8 mouse cellular contexts compared by ENCODE assay signal in genomic region chr13:74808152-74808929, GRCm38 (mm10). TPM values are rescaled to one million over a fixed set of nuclear protein-coding genes. Genes with fewer than 3 reads are reported as not detected.
DNase-seq lines count a peak whose midpoint lies in the region; ATAC-seq and TF ChIP-seq lines count a peak whose summit lies in the region.

TSS of gene Cast (minus strand) at chr13:74808810.

- peak; percentile 13 for DNase-seq in G1E (ENCODE audit: low spot score)
- peak; percentile 49 for DNase-seq in fibroblast of lung, adult 2 months (ENCODE audit: low read depth)
- DNase-seq in heart, postnatal 10 days = peak; percentile 74 to 76
- DNase-seq in left cerebral cortex, adult 8-10 months (ENCODE audit: low spot score in 2 of 2) = no peak
- DNase-seq in mesoderm, embryonic 11.5 days (ENCODE audit: low read depth, low spot score) = peak; percentile 57
- DNase-seq in frontal cortex, postnatal 25 days (ENCODE audit: low spot score in 2 of 2) = no peak

- peak within 1 kb of the TSS; percentile 71 for H3K4me3 ChIP-seq in G1E (ENCODE audit: low read depth, low read length)
- H3K4me3 ChIP-seq in bone marrow macrophage, adult 2 months (ENCODE audit: insufficient read depth, low read length) = peak within 1 kb of the TSS; percentile 81
- H3K4me3 ChIP-seq in small intestine, adult 2 months (ENCODE audit: low read depth, low read length) = peak within 1 kb of the TSS; percentile 73

- H3K4me1 ChIP-seq in G1E (ENCODE audit: insufficient read depth, low read depth, low read length) = peaks cover 18% of the 10 kb centered on the region
- H3K4me1 ChIP-seq in bone marrow macrophage, adult 2 months (ENCODE audit: control insufficient read depth, insufficient read depth, low read length) = peaks cover 10% of the 10 kb centered on the region
- H3K4me1 ChIP-seq in small intestine, adult 2 months (ENCODE audit: control insufficient read depth, insufficient read depth, insufficient read length, low read length) = peaks cover 4% of the 10 kb centered on the region; the same call in 1 of the 2 replicates

- H3K27ac ChIP-seq in bone marrow macrophage, adult 2 months (ENCODE audit: insufficient read depth, low read depth, low read length) = peak within 1 kb of the TSS; percentile 72
- peak within 1 kb of the TSS; percentile 94 for H3K27ac ChIP-seq in small intestine, adult 2 months (ENCODE audit: insufficient read depth, low read depth, low read length)

- peaks cover 17% of the 10 kb centered on the region for H3K27me3 ChIP-seq in G1E (ENCODE audit: insufficient read depth, low read length)
- no peaks in the 10 kb centered on the region for H3K27me3 ChIP-seq in small intestine, adult 2 months (ENCODE audit: control insufficient read depth, insufficient read depth, low read length)

- 1% methylated on average over 36 of the region's 36 CpGs for WGBS in small intestine, adult 2 months

- H3K9me3 ChIP-seq in G1E (replicated peaks) = no peaks in the 10 kb centered on the region

- intact Hi-C loops in heart, postnatal 10 days (cut with DNase I) = loop anchor here (5.0 kb wide), 2 partner anchors 36 to 166 kb away; no protein-coding TSS in a partner anchor

- peak; percentile 40; the same call in 1 of the 2 replicates for TF ChIP-seq POLR2A in bone marrow macrophage, adult 2 months (IDR thresholded peaks at IDR 0.05; ENCODE audit: borderline replicate concordance, low read depth, low read length)
- TF ChIP-seq POLR2A in small intestine, adult 2 months (IDR thresholded peaks at IDR 0.05; ENCODE audit: low read depth, low read length) = peak; percentile 62; the same call in 1 of the 2 replicates

- no peaks in the 10 kb centered on the region for H3K36me3 ChIP-seq in G1E (replicated peaks)
- H3K36me3 ChIP-seq in small intestine, adult 2 months (ENCODE audit: control insufficient read depth, insufficient read depth, low read length) = no peaks in the 10 kb centered on the region

- no peak for TF ChIP-seq CTCF in G1E (IDR thresholded peaks at IDR 0.05; ENCODE audit: low read depth, low read length)
- no peak for TF ChIP-seq CTCF in bone marrow macrophage, adult 2 months (IDR thresholded peaks at IDR 0.05; ENCODE audit: low read depth, low read length)
- no peak for TF ChIP-seq CTCF in small intestine, adult 2 months (IDR thresholded peaks at IDR 0.05; ENCODE audit: extremely low read depth, insufficient read length, insufficient replicate concordance, low read depth, low read length)

- peak; percentile 58 for ATAC-seq in G1E (ENCODE audit: extremely low read depth, insufficient number of reproducible peaks, low FRiP score, poor library complexity, severe bottlenecking)

RNA-seq across cellular contexts. Expression of gene Cast, which starts in this region (rescaled TPM):
- 34.9 and 40.6 TPM in 2 replicates for total RNA-seq in G1E (2014; fragmentation: Nextera tagmentation)
- total RNA-seq in G1E (2017) = 56.7 and 57.6 TPM in 2 replicates
- polyA plus RNA-seq in G1E (2012) = 2.8 and 3.2 TPM in 2 replicates
- polyA plus RNA-seq in bone marrow macrophage, adult 2 months (2012; ENCODE audit: insufficient read depth, insufficient read length, missing spikeins) = 110 and 133 TPM in 2 replicates
- total RNA-seq in heart, postnatal 10 days (2021) = 100 to 1,000 TPM; 107 to 108 TPM
- total RNA-seq in left cerebral cortex, adult 8-10 months (2022) = 10 to 100 TPM; 11.7 to 15.4 (median 12.2) TPM
- 2.0 and 9.2 TPM in 2 replicates for polyA plus RNA-seq in small intestine, adult 2 months (2012; rRNA removed)

Comparison
In these comparisons a context has a peak if more than half of its experiments do, and no peak if none do; other contexts are left out.
1. RNA of gene Cast (polyA plus RNA-seq): 110 to 133 TPM in bone marrow macrophage, adult 2 months; 2.0 to 9.2 TPM in small intestine, adult 2 months and 2.8 to 3.2 TPM in G1E; every median in the first group is over 10 times any median in the second.
2. DNase-seq: peak in G1E (single experiment), fibroblast of lung, adult 2 months (single experiment), heart, postnatal 10 days (2 of 2) and mesoderm, embryonic 11.5 days (single experiment); none in left cerebral cortex, adult 8-10 months (0 of 2) and frontal cortex, postnatal 25 days (0 of 2).
3. Peak in every context shown above with its lines, with median percentiles within 50 percentile points of each other: H3K4me3 ChIP-seq.